Mouse (Mus musculus) spleen, postnatal 36 days (tissue): ENCODE results near the gene Uevld.
A peak's percentile ranks its signal among the peaks of the same experiment; 100 is the strongest.
"Not testable (repeated sequence)": the region's sequence is repeated elsewhere in the genome, so short reads cannot be mapped to it uniquely, and the experiment has no call there.

Source experiments
- DNase-seq, 2 experiments: peaks; one replicate each; pipeline ENCODE4 v3.0.0; 2022; ENCODE audit warnings: low spot score in 2 of 2, mixed read lengths in 1 of 2

Gene Uevld

DNA sequence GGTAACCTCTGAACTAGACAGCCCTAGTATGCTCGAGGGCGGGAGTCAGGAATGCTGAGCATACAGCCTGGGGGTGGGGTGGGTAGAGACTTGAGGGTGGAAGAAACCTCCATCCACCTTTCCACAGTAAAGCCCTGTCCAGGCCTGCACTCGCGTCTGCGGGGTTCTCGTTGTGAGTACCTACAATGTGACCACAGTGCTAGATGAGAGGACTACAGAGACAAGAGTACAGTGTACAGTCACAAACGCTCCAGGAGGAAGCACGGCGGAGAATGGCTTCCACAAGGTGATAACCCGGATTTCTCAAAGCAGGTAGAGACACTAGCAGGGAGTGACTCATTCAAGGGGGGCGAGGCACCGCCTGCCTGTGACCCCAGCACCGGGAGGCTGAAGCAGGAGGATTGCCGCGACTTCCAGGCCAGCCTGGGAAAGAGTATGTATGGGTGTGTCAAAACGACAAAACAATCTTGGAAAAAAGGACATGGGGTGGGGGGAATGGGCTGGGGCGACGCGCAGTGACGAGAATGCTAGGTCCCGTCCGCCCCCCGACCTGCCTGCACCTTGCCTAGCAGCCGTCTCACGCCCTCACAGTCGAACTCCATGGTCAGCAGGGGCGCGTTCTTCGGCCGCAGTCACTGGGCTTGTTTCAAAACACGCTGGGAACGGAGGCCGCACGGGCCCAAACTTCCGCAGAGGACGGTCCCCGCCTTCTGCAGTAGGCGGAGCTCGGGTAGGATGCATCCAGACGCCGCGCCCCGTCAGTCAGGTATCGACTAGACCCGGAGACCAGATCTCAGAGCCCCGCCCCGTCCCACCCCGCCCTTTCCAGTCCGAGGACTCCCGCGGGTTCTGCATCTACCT, at the start of gene Uevld:
Uevld (minus strand) TSS at position 697 of the 861 bp plus-strand sequence.
- peak; percentile 87 to 91 for DNase-seq

DNA sequence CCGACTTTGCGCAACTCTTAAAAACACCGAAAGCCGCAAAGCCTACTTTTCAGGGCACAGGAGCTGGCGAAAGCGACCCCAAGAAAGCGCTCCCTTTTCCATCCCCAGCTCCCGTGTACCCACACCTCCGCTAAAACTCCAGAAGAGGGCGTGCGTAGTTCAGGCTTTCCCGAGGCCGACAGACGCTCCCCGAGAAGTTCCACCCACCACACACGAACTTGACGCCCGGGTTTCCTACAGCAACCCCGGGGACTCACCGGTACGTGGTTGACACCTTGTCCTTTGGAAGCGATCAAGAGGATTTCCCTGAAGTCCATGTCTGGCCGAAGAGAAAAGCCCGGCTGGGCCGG, 49.5 kb upstream of the Uevld start:
- DNase-seq, result no peak

GRCm38 (mm10) chr7:47007109-47007780, 48.9 kb upstream of the Uevld start:
- DNase-seq, result no peak

- DNase-seq, result no peak
These were observed 45.2 kb upstream of the Uevld start for GRCm38 (mm10) chr7:47003411-47004115.

- no peak for DNase-seq
These were observed 43.6 kb upstream of the Uevld start for GRCm38 (mm10) chr7:47001900-47002275.

DNA sequence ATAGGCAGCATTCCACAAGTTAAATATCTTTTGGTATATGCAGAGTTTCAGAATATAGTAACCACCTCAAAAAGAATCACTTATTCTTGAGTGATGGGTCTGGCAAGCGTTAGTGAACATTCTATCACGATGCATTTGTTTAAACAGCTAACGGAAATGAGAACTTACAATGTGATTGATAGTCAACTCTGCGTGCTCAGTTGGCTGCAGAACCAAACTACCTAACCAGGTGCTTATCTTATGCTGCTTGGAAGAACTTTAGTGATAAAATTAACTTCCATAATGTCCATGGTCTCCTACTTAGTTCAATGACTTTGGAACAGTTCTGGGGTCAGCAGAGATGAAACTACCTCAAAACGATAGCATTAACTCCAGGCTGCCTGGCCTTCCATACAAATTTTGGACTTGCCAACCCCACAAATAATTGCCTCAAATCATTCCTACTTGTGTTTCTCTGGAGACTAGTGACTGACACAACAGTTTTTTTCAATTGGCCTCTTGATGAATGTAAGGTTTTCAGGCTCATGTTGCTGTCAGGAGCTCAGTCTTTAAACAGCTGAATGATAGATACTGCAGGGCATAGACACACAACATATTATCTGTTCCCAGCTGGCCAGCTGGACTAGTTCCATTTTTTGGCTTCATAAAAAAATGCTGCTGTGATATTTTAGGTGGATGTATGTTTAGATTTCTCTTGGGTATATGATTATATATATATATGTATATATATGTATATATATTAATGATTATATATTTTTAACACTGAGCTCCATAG, 43.0 kb upstream of the Uevld start:
- no peak for DNase-seq

DNA sequence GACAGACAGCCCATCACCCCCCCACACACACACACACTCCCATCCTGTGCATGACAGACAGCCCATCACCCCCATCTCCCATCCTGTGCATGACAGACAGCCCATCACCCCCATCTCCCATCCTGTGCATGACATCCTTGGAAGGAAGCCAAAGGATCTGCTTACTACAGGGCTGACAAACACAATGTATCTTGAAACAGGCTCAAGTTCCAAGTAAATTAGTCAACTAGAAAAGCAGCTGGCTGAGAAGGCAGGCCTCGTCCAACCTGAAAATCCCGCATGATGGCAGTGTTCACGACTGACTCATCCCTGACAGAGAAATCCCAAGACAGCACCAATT, 42.3 kb upstream of the Uevld start:
- no peak for DNase-seq

GRCm38 (mm10) chr7:46999983-47000643, 41.8 kb upstream of the Uevld start:
- DNase-seq, result no peak

- no peak for DNase-seq
These were observed 40.6 kb upstream of the Uevld start for GRCm38 (mm10) chr7:46998942-46999341.

- no peak for DNase-seq
These were observed 39.5 kb upstream of the Uevld start for GRCm38 (mm10) chr7:46997644-46998395.

DNA sequence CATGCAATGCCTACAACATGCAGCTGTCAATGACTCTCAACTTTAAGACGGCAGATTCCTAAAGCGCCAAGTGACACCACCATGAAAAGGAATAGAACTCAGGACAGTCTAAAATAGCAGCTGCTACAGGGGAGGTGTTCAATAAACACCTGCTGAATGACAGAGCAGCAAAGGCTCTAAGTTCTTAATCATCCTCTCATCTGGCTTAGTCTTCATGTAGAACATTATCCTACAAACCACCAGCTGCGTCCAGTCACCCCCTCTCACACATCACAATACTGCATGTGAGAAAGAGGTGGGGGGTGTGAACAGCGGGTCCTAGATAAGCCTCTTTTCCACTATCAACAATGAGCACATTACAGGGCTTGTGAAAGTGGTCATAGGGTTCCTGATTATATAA, 38.7 kb upstream of the Uevld start:
- no peak for DNase-seq

GRCm38 (mm10) chr7:46995558-46995957, 37.2 kb upstream of the Uevld start:
- DNase-seq, result no peak

- peak; percentile 14 to 27 for DNase-seq
These were observed 34.8 kb upstream of the Uevld start for GRCm38 (mm10) chr7:46993079-46993478.

DNA sequence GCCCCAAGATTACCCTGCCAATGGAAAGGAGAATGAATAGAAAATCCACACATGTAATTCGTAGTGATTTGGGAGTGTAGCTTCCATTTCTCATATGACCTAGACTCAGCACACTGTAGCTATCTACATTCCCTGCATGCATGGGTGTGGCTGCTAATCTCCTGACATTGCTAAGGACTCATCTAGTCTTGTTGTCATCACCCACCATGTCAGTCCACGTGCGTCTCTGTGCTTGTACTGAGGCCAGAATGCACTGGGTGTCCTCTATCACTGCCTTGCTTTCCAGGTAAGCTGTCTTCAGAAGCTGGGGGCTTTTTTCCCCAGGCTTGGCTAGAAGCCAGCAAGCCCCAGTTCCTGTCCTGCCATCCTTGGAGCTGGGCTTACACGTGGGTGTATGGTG, 31.1 kb upstream of the Uevld start:
- not testable (repeated sequence) for DNase-seq

DNA sequence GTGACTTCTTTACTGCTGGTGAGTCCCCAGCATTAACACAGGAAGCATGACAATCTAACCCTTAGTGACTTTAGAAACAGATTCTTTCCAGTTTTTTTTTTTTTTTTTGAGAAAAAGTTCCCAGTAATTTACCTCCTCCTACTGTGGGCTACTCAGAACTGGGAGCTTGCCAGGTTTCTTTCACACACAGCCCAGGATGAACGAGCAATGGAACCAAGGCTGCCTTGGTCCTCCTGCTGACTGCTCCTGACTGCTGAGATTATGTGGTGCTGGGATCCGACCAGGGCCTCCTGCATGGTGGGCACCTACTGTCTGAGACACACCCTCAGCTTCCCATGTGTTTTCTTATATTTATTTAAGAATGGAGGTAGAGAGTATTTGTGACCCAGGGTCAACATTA, 28.7 kb upstream of the Uevld start:
- no peak for DNase-seq

GRCm38 (mm10) chr7:46986646-46987045, 28.3 kb upstream of the Uevld start:
- no peak for DNase-seq

DNA sequence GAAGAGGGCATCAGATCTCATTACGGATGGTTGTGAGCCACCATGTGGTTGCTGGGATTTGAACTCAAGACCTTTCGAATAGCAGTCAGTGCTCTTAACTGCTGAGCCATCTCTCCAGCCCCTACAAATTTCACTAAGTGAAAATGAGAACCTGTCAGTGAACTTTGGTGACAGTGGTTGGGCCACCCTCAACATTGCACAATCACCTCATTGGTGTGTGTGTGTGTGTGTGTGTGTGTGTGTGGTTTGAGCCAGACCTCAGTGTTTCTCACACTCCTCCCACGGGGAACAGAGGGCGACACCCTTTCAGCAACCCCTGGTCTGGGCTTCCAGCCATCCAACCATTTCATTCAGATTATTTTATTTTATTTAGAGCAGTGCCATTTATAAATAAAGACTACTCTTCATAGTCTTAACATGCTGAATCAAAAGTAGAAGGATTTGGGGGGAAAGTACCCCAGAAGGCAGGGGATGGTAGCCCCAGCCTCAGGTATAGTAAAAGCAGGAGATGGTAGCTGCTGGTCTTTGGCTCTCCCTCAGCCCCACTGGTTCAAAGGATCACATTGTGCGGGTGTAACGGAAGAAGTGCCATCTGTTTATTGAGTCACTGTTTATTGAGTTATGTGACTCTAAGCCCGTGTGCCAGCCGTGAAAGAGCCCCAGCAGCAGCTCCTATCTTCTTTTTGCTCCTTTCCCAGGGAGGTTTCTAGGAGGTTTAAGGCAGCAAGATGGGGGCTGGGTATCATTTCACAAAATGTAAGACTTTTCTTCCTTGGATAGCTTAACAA, 27.6 kb upstream of the Uevld start:
- DNase-seq, result peak; percentile 4 to 27

- DNase-seq, result no peak
These were observed 25.0 kb upstream of the Uevld start, which contains the start of gene Gm9999 for GRCm38 (mm10) chr7:46983280-46983679. TSS of gene Gm9999 (plus strand) at chr7:46983580.

- no peak for DNase-seq
These were observed 17.1 kb upstream of the Uevld start for GRCm38 (mm10) chr7:46975456-46975855.

- no peak for DNase-seq
These were observed 16.3 kb upstream of the Uevld start for GRCm38 (mm10) chr7:46974648-46975047.
